Mouse (Mus musculus) CH12.LX (cell line): ENCODE measurements around the gene Olfr1359.

Source experiments
- CHD2 ChIP-seq: IDR thresholded peaks from 2 replicates; pipeline ENCODE4 v1.6.1; 2011; ENCODE audit warnings: low read length, improper control_type of control experiment
- CTCF ChIP-seq, 2 experiments: IDR thresholded peaks in 1 of 2; conservative IDR thresholded peaks in 1 of 2; 2 replicates each; pipeline ENCODE4 v1.5.1; 2011 to 2012; ENCODE audit warnings: low read depth in 2 of 2, low read length in 2 of 2, improper control_type of control experiment in 1 of 2, inconsistent platforms in 1 of 2, mild to moderate bottlenecking in 1 of 2, moderate library complexity in 1 of 2
- JUND ChIP-seq: conservative IDR thresholded peaks from 2 replicates; pipeline ENCODE4 v1.6.1; 2011; ENCODE audit warnings: low read depth, low read length, improper control_type of control experiment
- POLR2A ChIP-seq: IDR thresholded peaks from 2 replicates; pipeline ENCODE4 v1.6.1; 2011; ENCODE audit warnings: low read depth, mild to moderate bottlenecking, improper control_type of control experiment, low read length
- RCOR1 ChIP-seq: conservative IDR thresholded peaks from 2 replicates; pipeline ENCODE4 v1.6.1; 2012; ENCODE audit warnings: low read depth, mild to moderate bottlenecking, inconsistent platforms, low read length, improper control_type of control experiment
- USF1 ChIP-seq: IDR thresholded peaks from 2 replicates; pipeline ENCODE4 v1.6.1; 2014; ENCODE audit warnings: low read depth, mild to moderate bottlenecking, inconsistent platforms, low read length, improper control_type of control experiment

DNA sequence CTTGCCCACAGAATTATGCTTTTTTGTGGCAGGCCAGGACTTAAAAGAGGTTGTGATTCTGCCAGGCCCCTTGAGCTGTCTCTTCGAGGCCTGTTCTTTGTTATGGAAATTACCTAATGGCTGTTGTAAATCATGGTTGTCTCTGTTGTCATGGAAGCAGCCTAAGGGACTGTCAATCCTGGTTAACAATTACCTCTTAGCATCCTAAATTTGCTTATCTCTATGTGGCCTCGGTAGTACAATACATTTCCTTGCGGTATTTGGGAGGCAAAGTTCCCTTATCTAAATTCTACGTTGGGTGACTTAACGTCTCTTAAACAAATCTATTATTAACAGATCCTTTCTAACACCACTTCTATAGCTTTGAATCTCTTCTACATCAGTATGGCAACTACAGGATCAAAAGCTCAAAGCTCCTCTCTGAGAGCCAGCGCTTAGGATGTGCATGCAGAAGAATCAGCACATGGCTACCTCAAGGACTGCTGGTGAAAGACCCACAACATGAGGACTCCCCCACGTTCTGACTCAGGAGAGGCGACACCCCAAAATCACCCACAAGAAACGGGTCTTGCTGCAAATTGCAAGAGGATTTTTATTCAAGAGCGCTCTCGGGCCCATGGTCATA, 30.1 kb downstream of the Olfr1359 start:
- TF ChIP-seq CHD2: no peak
- no peak for TF ChIP-seq CTCF (conservative IDR thresholded peaks at IDR 0.05 in 1 of 2, IDR thresholded peaks at IDR 0.05 in 1 of 2; ENCODE audit: low read depth in 2 of 2, low read length in 2 of 2)
- no peak for TF ChIP-seq JUND
- TF ChIP-seq RCOR1: no peak
- no peak for TF ChIP-seq POLR2A
- TF ChIP-seq USF1: no peak
